25 mouse cellular contexts compared by ENCODE assay signal in the genomic region with DNA sequence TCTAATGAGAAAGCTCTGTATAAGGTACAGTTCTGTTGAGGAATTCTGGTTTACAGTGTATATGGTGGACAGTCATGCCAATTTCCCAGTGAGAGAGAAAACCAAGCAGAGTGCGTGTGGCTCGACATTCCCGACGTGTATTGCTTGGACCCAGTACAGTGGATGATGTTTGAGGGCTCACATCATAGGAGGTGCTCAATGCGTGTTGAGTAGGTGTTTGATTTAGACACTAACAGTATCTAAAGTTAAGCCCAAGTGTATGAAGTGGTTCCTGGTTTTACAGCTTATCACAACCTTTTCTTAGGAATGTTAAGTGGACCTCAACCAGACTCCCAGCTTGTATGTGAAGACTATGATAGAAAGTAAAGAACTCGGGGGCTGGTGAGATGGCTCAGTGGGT.
DNase-seq lines count a peak whose midpoint lies in the region; ATAC-seq and TF ChIP-seq lines count a peak whose summit lies in the region.
"Had no signal": no experiment of that assay in that cellular context is flagged by ENCODE, and none has a peak within 500 bp of the region (broad histone marks: within the 10 kb centered on the region; RNA-seq: fewer than 3 reads in every experiment).

No protein-coding gene starts in this region.

- no peak overlapping the region for H3K4me3 ChIP-seq in gastrocnemius, adult 2 months
- no peak overlapping the region for H3K4me3 ChIP-seq in heart, embryonic 15.5 days
- H3K4me3 ChIP-seq in lung, embryonic 14.5 days (ENCODE audit: low read depth, low read length), result no peak overlapping the region
- no peak overlapping the region for H3K4me3 ChIP-seq in lung, embryonic 16.5 days (ENCODE audit: low read length)
- H3K4me3 ChIP-seq: embryonic facial prominence, embryonic 10.5 days; embryonic facial prominence, embryonic 12.5 days; forebrain, embryonic 13.5 days had no signal

- 39% methylated on average over 6 of the region's 6 CpGs for WGBS in heart, embryonic 15.5 days
- WGBS in lung, embryonic 14.5 days, result 75% methylated on average over 6 of the region's 6 CpGs
- 63% methylated on average over 6 of the region's 6 CpGs for WGBS in lung, embryonic 16.5 days

- H3K27ac ChIP-seq in gastrocnemius, adult 2 months, result 0 out of 2 replicates have a peak overlapping the region, but pooled peaks have one; percentile 59
- H3K27ac ChIP-seq in heart, embryonic 15.5 days, result no peak overlapping the region
- H3K27ac ChIP-seq in lung, embryonic 14.5 days (ENCODE audit: low read depth), result no peak overlapping the region
- no peak overlapping the region for H3K27ac ChIP-seq in lung, embryonic 16.5 days (ENCODE audit: low read length)
- H3K27ac ChIP-seq: embryonic facial prominence, embryonic 10.5 days; embryonic facial prominence, embryonic 12.5 days; forebrain, embryonic 13.5 days had no signal

- TF ChIP-seq CTCF in gastrocnemius, adult 2 months (IDR thresholded peaks at IDR 0.05), result no peak
- no peak for TF ChIP-seq CTCF in lung, embryonic 14.5 days (IDR thresholded peaks at IDR 0.05; ENCODE audit: low read depth)

- no peaks in the 10 kb centered on the region for H3K36me3 ChIP-seq in heart, embryonic 15.5 days
- no peaks in the 10 kb centered on the region for H3K36me3 ChIP-seq in lung, embryonic 14.5 days (ENCODE audit: insufficient read depth)
- H3K36me3 ChIP-seq in lung, embryonic 16.5 days (ENCODE audit: control insufficient read depth, insufficient read depth, low read length), result no peaks in the 10 kb centered on the region
- H3K36me3 ChIP-seq: embryonic facial prominence, embryonic 10.5 days; embryonic facial prominence, embryonic 12.5 days; G1E had no signal

- no peak overlapping the region for H3K4me2 ChIP-seq in heart, embryonic 15.5 days
- no peak overlapping the region for H3K4me2 ChIP-seq in lung, embryonic 14.5 days
- H3K4me2 ChIP-seq in lung, embryonic 16.5 days (ENCODE audit: low read depth, low read length), result no peak overlapping the region
- H3K4me2 ChIP-seq: embryonic facial prominence, embryonic 12.5 days; forebrain, embryonic 13.5 days had no signal

- peak; percentile 28; the same call in 1 of the 2 replicates for ATAC-seq in heart, embryonic 15.5 days (replicated peaks; ENCODE audit: insufficient number of reproducible peaks, insufficient read depth, low FRiP score, low read depth)
- peak; percentile 69; the same call in 1 of the 2 replicates for ATAC-seq in lung, embryonic 14.5 days (ENCODE audit: insufficient read depth)
- ATAC-seq in lung, embryonic 16.5 days (ENCODE audit: low read depth), result peak; percentile 83
- ATAC-seq: activated CD4-positive, CD25-positive, alpha-beta regulatory T cell, adult 4 months; CD4-positive, CD25-positive, alpha-beta regulatory T cell, adult 4 months; forebrain, embryonic 13.5 days; Patski had no signal

- H3K9ac ChIP-seq in heart, embryonic 15.5 days, result no peak overlapping the region
- no peak overlapping the region for H3K9ac ChIP-seq in lung, embryonic 14.5 days
- H3K9ac ChIP-seq in lung, embryonic 16.5 days (ENCODE audit: low read length), result no peak overlapping the region
- H3K9ac ChIP-seq: embryonic facial prominence, embryonic 12.5 days; forebrain, embryonic 13.5 days had no signal

- H3K27me3 ChIP-seq in heart, embryonic 15.5 days, result no peaks in the 10 kb centered on the region
- no peaks in the 10 kb centered on the region for H3K27me3 ChIP-seq in lung, embryonic 14.5 days (ENCODE audit: insufficient read depth, low read length)
- H3K27me3 ChIP-seq in lung, embryonic 16.5 days (ENCODE audit: control insufficient read depth, insufficient read depth, low read depth, low read length), result no peaks in the 10 kb centered on the region
- H3K27me3 ChIP-seq: CH12.LX; embryonic facial prominence, embryonic 12.5 days; forebrain, embryonic 13.5 days; Patski had no signal

- no peak for DNase-seq in gastrocnemius, adult 2 months
- DNase-seq in gastrocnemius, adult 8-10 months (ENCODE audit: low spot score in 2 of 2), result no peak
- DNase-seq in heart, adult 9 months (ENCODE audit: low spot score in 2 of 2), result no peak
- DNase-seq in lung, embryonic 14.5 days, result peak; percentile 39
- DNase-seq in lung, postnatal 25 days (ENCODE audit: low spot score), result no peak
- DNase-seq in lung, postnatal 4 days, result no peak
- DNase-seq: adrenal gland, adult 8-10 months; adrenal gland, postnatal 14 days; adrenal gland, postnatal 36 days; B cell, adult 2 months; cerebellum, adult 11-12 months; cerebellum, adult 2 months; cerebellum, adult 9-10 months; cerebellum, postnatal 10 days; cerebellum, postnatal 25 days had no signal

- H3K9me3 ChIP-seq in heart, embryonic 15.5 days (replicated peaks), result no peaks in the 10 kb centered on the region
- no peaks in the 10 kb centered on the region for H3K9me3 ChIP-seq in lung, embryonic 14.5 days (ENCODE audit: low read depth, low read length)
- H3K9me3 ChIP-seq in lung, embryonic 16.5 days (ENCODE audit: control insufficient read depth, low read length), result no peaks in the 10 kb centered on the region
- H3K9me3 ChIP-seq: embryonic facial prominence, embryonic 10.5 days; embryonic facial prominence, embryonic 12.5 days; forebrain, embryonic 13.5 days; G1E had no signal

- intact Hi-C loops in gastrocnemius, adult 2 months (cut with DNase I), result no loop called here

- peaks cover 15% of the 10 kb centered on the region for H3K4me1 ChIP-seq in heart, embryonic 15.5 days (replicated peaks)
- no peaks in the 10 kb centered on the region for H3K4me1 ChIP-seq in lung, embryonic 14.5 days (ENCODE audit: insufficient read depth)
- peaks cover 10% of the 10 kb centered on the region for H3K4me1 ChIP-seq in lung, embryonic 16.5 days (replicated peaks; ENCODE audit: control insufficient read depth, insufficient read depth, low read length)
- H3K4me1 ChIP-seq: forebrain, embryonic 13.5 days had no signal

Comparison
In these comparisons a context has a peak if more than half of its experiments do, and no peak if none do; other contexts are left out.
1. ATAC-seq: peak in every context shown above with its lines; median percentile 83 in lung, embryonic 16.5 days; 69 in lung, embryonic 14.5 days; 28 in heart, embryonic 15.5 days.